Mouse (Mus musculus): ENCODE results near the gene Slc7a5.

GRCm38 (mm10) chr8:121847987-121848386 is 59.5 kb downstream of the Slc7a5 start:
- TF ChIP-seq CTCF (conservative IDR thresholded peaks at IDR 0.05; ENCODE audit: low read length) = no peak
- no peak for TF ChIP-seq POU5F1 (IDR thresholded peaks at IDR 0.05; ENCODE audit: borderline replicate concordance, low read length)
- TF ChIP-seq NANOG (IDR thresholded peaks at IDR 0.05; ENCODE audit: borderline replicate concordance, low read length) = no peak

All from E14TG2a.4 (cell line).